Mouse (Mus musculus) forebrain, embryonic 12.5 days (tissue): ENCODE results near the gene Wscd1. TPM values are rescaled to one million over a fixed set of nuclear protein-coding genes. Genes with fewer than 3 reads are reported as not detected.

Experiments
- ATAC-seq: fragments of 200-750 bp; cut with Nextera tagmentation; 2 replicates; pipeline ENCODE4 v1.8.0; 2017; ENCODE audit warnings: moderate TSS enrichment; ENCODE audit not compliant: low FRiP score
- H3K27ac ChIP-seq: fragments of 300-500 bp; sonication (generic); 2 replicates; pipeline ENCODE4 v1.5.1; 2016; ENCODE audit warnings: mild to moderate bottlenecking
- H3K27me3 ChIP-seq: fragments of 300-500 bp; sonication (generic); 2 replicates; pipeline ENCODE4 v1.6.1; 2016; ENCODE audit warnings: mild to moderate bottlenecking
- H3K36me3 ChIP-seq: fragments of 300-500 bp; sonication (generic); replicated peaks from 2 replicates; pipeline ENCODE4 v1.6.1; 2016; ENCODE audit warnings: mild to moderate bottlenecking
- H3K4me1 ChIP-seq: fragments of 300-500 bp; sonication (generic); 2 replicates; pipeline ENCODE4 v1.6.1; 2016
- H3K4me2 ChIP-seq: fragments of 300-500 bp; sonication (generic); 2 replicates; pipeline ENCODE4 v1.6.1; 2016; ENCODE audit warnings: mild to moderate bottlenecking, moderate library complexity
- H3K4me3 ChIP-seq: fragments of 300-500 bp; sonication (generic); replicated peaks from 2 replicates; pipeline ENCODE4 v1.5.1; 2016; ENCODE audit warnings: mild to moderate bottlenecking
- H3K9ac ChIP-seq: fragments of 300-500 bp; sonication (generic); 2 replicates; pipeline ENCODE4 v1.6.1; 2016; ENCODE audit warnings: mild to moderate bottlenecking
- H3K9me3 ChIP-seq: fragments of 300-500 bp; sonication (generic); 2 replicates; pipeline ENCODE4 v1.6.1; 2016
- WGBS: fragments of 180-500 bp; shearing (Covaris S2); methylation state at CpG from one replicate; pipeline ENCODE4 v1.1.7; 2016; 5-methylcytosine and 5-hydroxymethylcytosine counted together
- polyA plus RNA-seq: library from polyadenylated mRNA; unstranded; fragments of >200 nt; fragmentation: Nextera tagmentation; extraction: Ambion mirVana; gene quantifications from 2 replicates; pipeline ENCODE4 v1.2.1, GENCODE M21; 2016

Gene Wscd1
- polyA plus RNA-seq, 1 experiment from 2014 or later, result 58.3 TPM

GRCm38 (mm10) chr11:71756325-71756724 lies 6.6 kb downstream of the Wscd1 start:
- H3K27me3 ChIP-seq, result no peaks in the 10 kb centered on the region
- H3K27ac ChIP-seq, result peak overlapping the region; percentile 71
- no peak for ATAC-seq
- no peak overlapping the region for H3K4me3 ChIP-seq
- peaks cover 94% of the 10 kb centered on the region for H3K4me1 ChIP-seq
- H3K9ac ChIP-seq, result 0 out of 2 replicates have a peak overlapping the region, but pooled peaks have one; percentile 2
- WGBS, result 43% methylated on average over 3 of the region's 3 CpGs
- no peaks in the 10 kb centered on the region for H3K9me3 ChIP-seq
- H3K36me3 ChIP-seq, result peaks cover 19% of the 10 kb centered on the region
- no peak overlapping the region; the same call in 1 of the 2 replicates for H3K4me2 ChIP-seq

GRCm38 (mm10) chr11:71758211-71759110 lies 8.7 kb downstream of the Wscd1 start:
- peak overlapping the region; percentile 95 for H3K27ac ChIP-seq
- H3K27me3 ChIP-seq, result no peaks in the 10 kb centered on the region
- peak overlapping the region; percentile 30; the same call in 1 of the 2 replicates for H3K9ac ChIP-seq
- H3K4me1 ChIP-seq, result peaks cover 96% of the 10 kb centered on the region
- peaks cover 20% of the 10 kb centered on the region for H3K36me3 ChIP-seq
- no peaks in the 10 kb centered on the region for H3K9me3 ChIP-seq
- H3K4me2 ChIP-seq, result peak overlapping the region; percentile 34
- peak; percentile 84 for ATAC-seq
- WGBS, result 9% methylated on average over 21 of the region's 21 CpGs
- H3K4me3 ChIP-seq, result no peak overlapping the region

DNA sequence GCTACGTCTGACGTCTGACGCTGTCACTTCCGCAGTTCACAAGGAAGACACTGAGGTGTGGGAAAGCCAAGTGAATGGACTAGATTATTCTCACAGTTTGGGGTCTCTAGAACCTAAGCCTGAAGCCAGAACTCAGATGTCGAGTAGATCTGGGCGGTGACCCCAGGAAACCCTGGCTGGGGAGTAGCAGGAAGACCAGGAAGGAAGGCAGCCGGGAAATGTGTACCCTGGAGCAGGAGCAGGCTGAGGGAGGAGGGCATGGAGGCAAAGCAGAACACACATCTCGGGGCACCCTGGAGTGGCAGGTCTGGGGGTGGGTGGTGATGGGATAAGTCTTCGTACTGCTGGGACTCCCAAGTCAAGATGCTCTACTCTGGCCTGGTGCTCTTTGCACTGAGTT lies 11.3 kb downstream of the Wscd1 start:
- no peak overlapping the region for H3K4me2 ChIP-seq
- H3K9me3 ChIP-seq, result no peaks in the 10 kb centered on the region
- WGBS, result 91% methylated on average over 9 of the region's 9 CpGs
- no peaks in the 10 kb centered on the region for H3K27me3 ChIP-seq
- peaks cover 87% of the 10 kb centered on the region for H3K4me1 ChIP-seq
- ATAC-seq, result no peak
- peaks cover 26% of the 10 kb centered on the region for H3K36me3 ChIP-seq
- H3K27ac ChIP-seq, result no peak overlapping the region
- H3K4me3 ChIP-seq, result no peak overlapping the region
- H3K9ac ChIP-seq, result no peak overlapping the region

- peaks cover 46% of the 10 kb centered on the region for H3K36me3 ChIP-seq
- no peak overlapping the region for H3K4me3 ChIP-seq
- no peaks in the 10 kb centered on the region for H3K27me3 ChIP-seq
- no peak overlapping the region for H3K4me2 ChIP-seq
- ATAC-seq, result no peak
- peak overlapping the region; percentile 79 for H3K27ac ChIP-seq
- H3K4me1 ChIP-seq, result peaks cover 65% of the 10 kb centered on the region
- WGBS, result 15% methylated on average over 5 of the region's 5 CpGs
- H3K9me3 ChIP-seq, result no peaks in the 10 kb centered on the region
- H3K9ac ChIP-seq, result no peak overlapping the region
These were observed 13.4 kb downstream of the Wscd1 start for GRCm38 (mm10) chr11:71763154-71763553.

- Histone ChIP-seq H3K4me2 (no peak overlapping the region), H3K9ac (no peak overlapping the region)
- peak; percentile 49 for ATAC-seq
These were observed 14.0 kb downstream of the Wscd1 start for GRCm38 (mm10) chr11:71763651-71764275.

DNA sequence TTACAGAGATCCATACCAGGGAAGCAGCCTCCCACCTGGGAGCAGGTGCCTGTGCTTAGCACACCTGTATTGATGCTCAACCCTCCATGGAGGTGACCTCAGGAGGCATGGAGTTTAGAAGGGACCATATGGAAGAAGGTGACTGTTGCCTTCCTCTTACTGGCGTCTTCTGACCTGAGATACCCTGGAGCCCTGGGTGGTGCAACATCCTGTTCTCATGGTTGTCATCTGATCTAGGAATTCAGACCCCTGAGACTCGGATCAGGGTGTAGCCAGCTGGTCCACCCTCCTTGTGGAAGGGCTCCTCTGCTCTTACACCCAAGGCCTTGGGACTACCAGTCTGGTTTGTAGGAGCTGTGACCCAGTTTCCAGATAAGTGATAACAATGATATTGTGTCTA lies 15.0 kb downstream of the Wscd1 start:
- H3K4me3 ChIP-seq, result no peak overlapping the region
- no peak overlapping the region for H3K9ac ChIP-seq
- ATAC-seq, result no peak
- 92% methylated on average over 2 of the region's 2 CpGs for WGBS
- H3K27ac ChIP-seq, result no peak overlapping the region
- no peaks in the 10 kb centered on the region for H3K27me3 ChIP-seq
- H3K9me3 ChIP-seq, result no peaks in the 10 kb centered on the region
- H3K4me2 ChIP-seq, result no peak overlapping the region
- H3K4me1 ChIP-seq, result peaks cover 52% of the 10 kb centered on the region
- peaks cover 54% of the 10 kb centered on the region for H3K36me3 ChIP-seq

More at GRCm38 (mm10) chr11:71763651-71764275, 14.0 kb downstream of the Wscd1 start:
- Histone ChIP-seq H3K27me3 (no peaks in the 10 kb centered on the region), H3K27ac (peak overlapping the region; percentile 79), H3K9me3 (no peaks in the 10 kb centered on the region), H3K36me3 (peaks cover 52% of the 10 kb centered on the region), H3K4me3 (no peak overlapping the region), H3K4me1 (peaks cover 59% of the 10 kb centered on the region)
- 34% methylated on average over 5 of the region's 5 CpGs for WGBS

DNA sequence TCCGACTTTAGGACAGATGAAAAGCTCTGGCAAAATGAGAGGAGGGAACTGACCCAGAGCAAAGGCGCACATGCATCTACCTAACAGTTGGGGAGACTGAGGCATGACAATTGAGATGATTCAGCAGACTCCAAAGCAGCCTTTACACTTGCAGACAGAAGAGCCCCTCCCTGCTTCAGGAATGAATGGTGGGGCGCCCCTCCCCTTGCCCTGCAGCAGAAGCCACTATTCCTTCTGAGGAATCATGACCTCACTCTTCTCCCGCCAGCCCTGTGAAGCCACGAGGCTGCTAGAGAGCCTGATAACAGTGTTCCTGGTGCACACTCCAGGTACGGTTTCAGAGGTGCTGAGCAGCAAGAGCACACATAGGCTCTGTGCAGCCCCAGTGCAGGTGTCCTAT lies 15.6 kb downstream of the Wscd1 start:
- H3K27ac ChIP-seq, result no peak overlapping the region
- H3K9me3 ChIP-seq, result no peaks in the 10 kb centered on the region
- no peak overlapping the region for H3K4me2 ChIP-seq
- peaks cover 52% of the 10 kb centered on the region for H3K4me1 ChIP-seq
- ATAC-seq, result no peak
- H3K9ac ChIP-seq, result no peak overlapping the region
- peaks cover 54% of the 10 kb centered on the region for H3K36me3 ChIP-seq
- H3K4me3 ChIP-seq, result no peak overlapping the region
- no peaks in the 10 kb centered on the region for H3K27me3 ChIP-seq
- 76% methylated on average over 6 of the region's 6 CpGs for WGBS

GRCm38 (mm10) chr11:71766380-71766779 lies 16.7 kb downstream of the Wscd1 start:
- Histone ChIP-seq H3K27me3 (no peaks in the 10 kb centered on the region), H3K4me2 (no peak overlapping the region), H3K36me3 (peaks cover 55% of the 10 kb centered on the region), H3K4me1 (peaks cover 47% of the 10 kb centered on the region), H3K9me3 (no peaks in the 10 kb centered on the region), H3K27ac (no peak overlapping the region), H3K4me3 (no peak overlapping the region), H3K9ac (no peak overlapping the region)
- WGBS, result 97% methylated on average over 1 of the region's 1 CpGs
- ATAC-seq, result no peak

DNA sequence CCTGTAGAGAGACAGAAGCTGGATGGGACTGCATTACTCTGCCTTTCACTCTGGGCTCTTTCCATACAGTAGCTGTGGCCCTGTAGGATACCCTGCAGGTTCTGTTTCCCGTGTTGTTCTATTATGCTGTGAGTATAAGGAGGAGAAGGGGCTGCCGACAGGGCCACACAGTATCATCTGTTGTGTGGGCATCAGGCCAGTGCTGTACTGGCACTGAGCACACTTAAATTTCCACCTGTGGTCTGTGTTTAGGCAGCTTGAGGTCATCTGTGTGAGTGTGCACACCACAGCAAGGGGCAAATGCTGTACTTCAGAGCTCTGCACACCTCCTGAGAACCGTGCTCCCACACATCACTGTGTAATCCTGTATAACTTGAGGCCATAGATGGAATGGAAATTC lies 18.0 kb downstream of the Wscd1 start:
- WGBS, result 81% methylated on average over 3 of the region's 3 CpGs
- Histone ChIP-seq H3K4me3 (no peak overlapping the region), H3K9me3 (no peaks in the 10 kb centered on the region), H3K27me3 (no peaks in the 10 kb centered on the region), H3K27ac (no peak overlapping the region), H3K4me1 (peaks cover 47% of the 10 kb centered on the region), H3K4me2 (no peak overlapping the region), H3K36me3 (peaks cover 66% of the 10 kb centered on the region), H3K9ac (no peak overlapping the region)
- no peak for ATAC-seq

DNA sequence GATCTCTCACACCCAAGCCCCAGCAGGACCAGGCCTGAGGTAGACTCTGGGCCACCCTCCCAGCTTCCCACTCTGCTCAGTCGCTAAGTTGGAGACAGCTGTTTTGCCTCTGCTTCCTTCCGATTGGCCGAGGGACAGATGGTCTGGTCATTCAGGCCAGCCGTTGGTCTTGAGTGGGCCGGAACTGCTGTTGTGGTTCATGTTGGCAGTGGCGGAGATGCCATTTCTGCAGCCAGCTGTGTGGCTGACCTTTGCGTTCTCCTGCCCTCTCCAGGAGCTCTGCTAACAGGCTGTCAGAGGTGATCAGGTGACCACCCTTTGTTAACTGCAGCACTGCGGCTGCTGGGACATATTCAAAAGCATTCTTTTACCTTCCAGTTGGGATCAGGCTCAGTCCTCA lies 20.0 kb downstream of the Wscd1 start:
- Histone ChIP-seq H3K4me3 (no peak overlapping the region), H3K4me2 (no peak overlapping the region), H3K36me3 (peaks cover 74% of the 10 kb centered on the region), H3K4me1 (peaks cover 41% of the 10 kb centered on the region), H3K27me3 (no peaks in the 10 kb centered on the region), H3K27ac (no peak overlapping the region), H3K9me3 (no peaks in the 10 kb centered on the region), H3K9ac (no peak overlapping the region)
- no peak for ATAC-seq
- 72% methylated on average over 8 of the region's 8 CpGs for WGBS

DNA sequence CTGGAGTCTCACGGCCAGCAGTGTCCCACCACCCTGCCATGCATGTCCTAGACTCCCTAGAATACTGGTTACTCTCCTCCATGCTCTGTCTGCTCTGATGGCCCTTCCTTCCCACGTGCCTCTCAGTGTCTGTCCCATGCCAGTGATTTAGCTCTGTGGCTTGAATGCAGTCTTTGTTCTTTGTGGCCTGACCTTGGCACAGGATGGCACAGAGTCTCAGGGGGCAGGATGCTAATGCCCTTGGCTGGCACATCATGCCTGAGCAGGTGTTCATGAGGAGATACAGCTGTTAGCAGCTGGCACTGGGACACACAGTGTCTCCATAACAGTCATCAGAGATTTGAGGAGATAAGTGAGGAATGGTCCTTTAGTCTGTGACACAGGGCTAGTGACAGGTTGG lies 20.8 kb downstream of the Wscd1 start:
- no peak overlapping the region for H3K27ac ChIP-seq
- no peak for ATAC-seq
- H3K4me2 ChIP-seq, result no peak overlapping the region
- 73% methylated on average over 2 of the region's 2 CpGs for WGBS
- H3K27me3 ChIP-seq, result no peaks in the 10 kb centered on the region
- peaks cover 39% of the 10 kb centered on the region for H3K4me1 ChIP-seq
- H3K9me3 ChIP-seq, result no peaks in the 10 kb centered on the region
- H3K9ac ChIP-seq, result no peak overlapping the region
- H3K4me3 ChIP-seq, result no peak overlapping the region
- peaks cover 80% of the 10 kb centered on the region for H3K36me3 ChIP-seq

GRCm38 (mm10) chr11:71771074-71771473 lies 21.4 kb downstream of the Wscd1 start:
- Histone ChIP-seq H3K4me2 (no peak overlapping the region), H3K36me3 (peaks cover 80% of the 10 kb centered on the region), H3K9me3 (no peaks in the 10 kb centered on the region), H3K4me3 (no peak overlapping the region), H3K27me3 (no peaks in the 10 kb centered on the region), H3K27ac (no peak overlapping the region), H3K4me1 (peaks cover 39% of the 10 kb centered on the region), H3K9ac (no peak overlapping the region)
- 90% methylated on average over 7 of the region's 7 CpGs for WGBS
- ATAC-seq, result no peak
